Mouse (Mus musculus) retina, postnatal 1 day (tissue): ENCODE measurements around the gene Zmat5.

Source experiments
- DNase-seq: peaks from one replicate; pipeline ENCODE4 v3.0.0-alpha.2; 2012

Gene Zmat5

DNA sequence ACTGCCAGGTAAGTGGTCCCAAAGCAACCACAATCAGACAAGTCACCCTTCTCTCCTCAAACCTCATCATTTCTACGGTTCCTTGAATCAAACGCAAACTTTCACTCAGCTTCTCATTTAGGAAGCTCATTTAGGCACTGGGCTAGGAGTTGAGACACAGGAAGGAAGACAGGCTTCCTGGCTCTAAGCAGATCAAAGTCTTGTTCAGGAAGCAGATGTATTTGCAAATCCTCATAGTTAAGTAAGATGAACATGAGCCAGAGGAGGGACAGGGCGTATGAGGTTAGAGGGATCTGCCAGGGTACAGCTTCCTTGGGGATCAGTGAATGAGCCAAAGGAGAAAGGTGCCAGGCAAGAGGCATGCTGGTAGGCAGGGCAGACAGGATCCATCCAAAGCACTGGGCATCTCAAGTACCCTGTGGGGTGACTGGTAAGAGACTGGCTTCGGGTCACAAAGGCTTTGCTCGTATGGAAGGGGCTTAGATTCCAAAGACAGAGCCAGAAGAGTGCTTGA, 80.2 kb downstream of the Zmat5 start:
- no peak for DNase-seq
